Mouse (Mus musculus) kidney, embryonic 15.5 days (tissue): ENCODE data around the gene Lamp5. TPM values are rescaled to one million over a fixed set of nuclear protein-coding genes. Genes with fewer than 3 reads are reported as not detected.

Experiments
- ATAC-seq: fragments of 200-750 bp; cut with Nextera tagmentation; replicated peaks from 2 replicates; pipeline ENCODE4 v1.8.0; 2017; ENCODE audit warnings: moderate TSS enrichment; ENCODE audit not compliant: low FRiP score
- H3K27ac ChIP-seq: fragments of 300-500 bp; sonication (generic); 2 replicates; pipeline ENCODE4 v1.5.1; 2015; ENCODE audit warnings: mild to moderate bottlenecking, inconsistent platforms
- H3K27me3 ChIP-seq: fragments of 300-500 bp; sonication (generic); 2 replicates; pipeline ENCODE4 v1.6.1; 2015; ENCODE audit warnings: inconsistent platforms
- H3K36me3 ChIP-seq: fragments of 300-500 bp; sonication (generic); 2 replicates; pipeline ENCODE4 v1.6.1; 2015; ENCODE audit warnings: inconsistent platforms
- H3K4me1 ChIP-seq: fragments of 300-500 bp; sonication (generic); 2 replicates; pipeline ENCODE4 v1.6.1; 2015; ENCODE audit warnings: inconsistent platforms
- H3K4me2 ChIP-seq: fragments of 300-500 bp; sonication (generic); 2 replicates; pipeline ENCODE4 v1.6.1; 2015; ENCODE audit warnings: moderate library complexity, mild to moderate bottlenecking, inconsistent platforms
- H3K4me3 ChIP-seq: fragments of 300-500 bp; sonication (generic); replicated peaks from 2 replicates; pipeline ENCODE4 v1.5.1; 2015; ENCODE audit warnings: mild to moderate bottlenecking, inconsistent platforms
- H3K9ac ChIP-seq: fragments of 300-500 bp; sonication (generic); 2 replicates; pipeline ENCODE4 v1.6.1; 2015; ENCODE audit warnings: mild to moderate bottlenecking, inconsistent platforms
- H3K9me3 ChIP-seq: fragments of 300-500 bp; sonication (generic); replicated peaks from 2 replicates; pipeline ENCODE4 v1.6.1; 2016; ENCODE audit warnings: inconsistent platforms
- WGBS: fragments of 180-500 bp; shearing (Covaris S2); methylation state at CpG from one replicate; pipeline ENCODE4 v1.1.7; 2015; ENCODE audit warnings: mixed read lengths; 5-methylcytosine and 5-hydroxymethylcytosine counted together
- polyA plus RNA-seq: library from polyadenylated mRNA; unstranded; fragments of >200 nt; fragmentation: Nextera tagmentation; extraction: Ambion mirVana; gene quantifications from 2 replicates; pipeline ENCODE4 v1.2.1, GENCODE M21; 2015

Lamp5 gene
- polyA plus RNA-seq, 1 experiment from 2014 or later = 5.2 TPM

DNA sequence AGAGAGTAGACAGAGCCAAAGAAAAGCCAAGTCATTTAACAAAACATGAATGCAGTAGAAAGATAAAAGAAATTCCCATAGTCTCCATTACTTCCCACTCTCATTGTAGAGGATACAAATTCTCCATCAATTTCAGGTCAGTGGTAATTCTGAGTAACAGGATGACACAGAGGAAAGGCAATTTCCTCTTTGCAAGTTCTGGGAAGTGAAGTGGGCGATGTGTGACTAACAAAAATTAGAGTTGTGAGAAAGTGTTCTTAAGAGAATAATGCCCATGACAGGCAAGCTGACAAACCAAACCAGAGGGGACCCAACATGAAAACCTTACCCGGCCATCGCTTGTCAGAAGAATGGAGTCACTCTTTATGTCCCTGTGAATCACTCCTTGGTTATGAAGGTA is 45.1 kb downstream of the Lamp5 start:
- Histone ChIP-seq H3K27me3 (no peaks in the 10 kb centered on the region), H3K36me3 (no peaks in the 10 kb centered on the region), H3K4me1 (peaks cover 7% of the 10 kb centered on the region), H3K4me2 (no peak overlapping the region), H3K9ac (no peak overlapping the region), H3K9me3 (no peaks in the 10 kb centered on the region), H3K4me3 (no peak overlapping the region), H3K27ac (no peak overlapping the region)
- 81% methylated on average over 3 of the region's 3 CpGs for WGBS
- ATAC-seq = no peak

DNA sequence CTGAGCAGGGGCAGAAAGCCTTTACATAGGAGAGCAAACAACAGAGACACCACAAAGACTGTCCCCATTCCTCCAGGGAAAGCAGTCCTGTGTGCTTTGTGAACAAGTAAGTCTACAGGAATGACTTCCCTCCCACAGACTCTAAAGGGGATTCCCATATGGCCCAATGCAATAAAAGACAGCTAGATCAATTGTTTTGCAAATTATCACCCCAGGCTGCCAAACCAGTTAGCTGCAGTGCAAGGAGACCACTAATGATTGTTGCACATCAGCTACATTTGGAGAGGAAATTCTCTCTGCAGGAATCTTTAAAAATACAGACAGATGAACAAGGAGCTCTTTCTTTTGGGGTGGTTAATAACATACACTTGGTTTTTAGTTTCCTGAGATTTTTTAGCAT is 55.6 kb downstream of the Lamp5 start:
- peaks cover 12% of the 10 kb centered on the region for H3K4me1 ChIP-seq
- H3K27ac ChIP-seq = no peak overlapping the region
- no peak overlapping the region for H3K4me3 ChIP-seq
- no peak overlapping the region for H3K9ac ChIP-seq
- no peaks in the 10 kb centered on the region for H3K27me3 ChIP-seq
- no peaks in the 10 kb centered on the region for H3K9me3 ChIP-seq
- no peaks in the 10 kb centered on the region for H3K36me3 ChIP-seq
- no peak overlapping the region for H3K4me2 ChIP-seq
- no peak for ATAC-seq

DNA sequence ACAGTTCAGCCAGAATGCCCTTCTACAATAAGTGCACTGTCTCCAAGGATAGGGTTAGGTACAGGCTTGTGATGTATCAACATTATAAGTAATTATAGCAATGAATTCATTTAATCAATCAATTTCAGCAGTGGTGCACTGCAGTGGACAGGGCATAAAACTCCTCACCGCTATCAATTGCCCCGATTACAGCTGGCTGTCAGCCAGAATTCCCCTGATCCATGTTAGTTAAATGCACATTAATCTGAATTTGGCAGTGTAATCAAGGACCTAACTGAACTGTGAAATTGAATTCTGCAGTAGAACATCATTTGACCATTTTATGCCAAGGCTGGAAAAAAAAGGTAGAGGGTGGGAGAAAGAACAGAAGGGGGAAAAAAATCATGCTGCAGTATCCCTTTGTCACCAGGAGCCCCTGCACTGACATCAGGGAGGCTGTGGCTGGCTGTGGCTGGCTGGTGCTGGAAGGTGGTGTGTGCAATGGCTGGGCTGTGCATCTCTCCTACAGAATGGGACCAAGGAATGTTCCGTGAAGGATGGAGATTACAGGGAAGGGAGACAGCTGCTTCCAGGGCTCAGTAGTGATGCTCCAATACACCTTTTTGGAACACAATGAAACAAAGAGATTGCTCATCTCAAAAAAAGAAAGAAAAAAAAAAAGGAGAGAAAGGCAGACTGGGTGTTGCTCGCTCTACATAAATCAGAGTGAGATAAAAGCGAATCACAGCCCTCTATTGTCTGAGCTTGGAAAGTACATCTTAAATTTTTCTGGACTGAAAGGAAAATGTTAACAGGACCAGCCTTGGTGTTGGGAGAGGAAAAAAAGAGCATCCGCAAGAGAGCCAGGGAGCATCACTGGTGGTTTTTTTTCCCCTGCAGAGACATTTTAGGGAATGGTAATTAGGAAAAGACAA is 56.3 kb downstream of the Lamp5 start:
- Histone ChIP-seq H3K4me2 (no peak overlapping the region), H3K4me3 (no peak overlapping the region), H3K27me3 (no peaks in the 10 kb centered on the region), H3K4me1 (peaks cover 12% of the 10 kb centered on the region), H3K9me3 (no peaks in the 10 kb centered on the region), H3K27ac (no peak overlapping the region), H3K36me3 (no peaks in the 10 kb centered on the region), H3K9ac (no peak overlapping the region)
- ATAC-seq = peak; percentile 83
- 24% methylated on average over 6 of the region's 6 CpGs for WGBS

DNA sequence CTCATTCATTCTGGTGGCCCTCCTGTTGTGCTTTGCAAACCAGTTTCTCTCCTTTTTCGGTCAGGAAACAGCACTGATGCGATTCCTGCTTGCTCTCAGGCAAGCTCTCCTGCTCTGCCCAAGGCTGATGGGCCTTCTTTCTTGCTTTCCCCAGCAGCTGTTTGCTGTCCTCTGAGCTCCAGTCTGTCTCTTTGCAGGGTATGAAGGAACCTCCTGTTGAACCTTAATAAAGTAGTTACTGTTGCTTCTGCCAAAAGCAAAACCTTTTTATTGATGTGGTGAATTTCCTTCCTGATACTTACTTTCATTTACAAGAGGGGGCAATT is 57.0 kb downstream of the Lamp5 start:
- H3K9me3 ChIP-seq = no peaks in the 10 kb centered on the region
- 18% methylated on average over 2 of the region's 2 CpGs for WGBS
- no peak overlapping the region for H3K9ac ChIP-seq
- no peak for ATAC-seq
- H3K4me1 ChIP-seq = peaks cover 12% of the 10 kb centered on the region
- no peaks in the 10 kb centered on the region for H3K27me3 ChIP-seq
- no peak overlapping the region for H3K4me2 ChIP-seq
- H3K36me3 ChIP-seq = no peaks in the 10 kb centered on the region
- H3K27ac ChIP-seq = no peak overlapping the region
- H3K4me3 ChIP-seq = no peak overlapping the region

DNA sequence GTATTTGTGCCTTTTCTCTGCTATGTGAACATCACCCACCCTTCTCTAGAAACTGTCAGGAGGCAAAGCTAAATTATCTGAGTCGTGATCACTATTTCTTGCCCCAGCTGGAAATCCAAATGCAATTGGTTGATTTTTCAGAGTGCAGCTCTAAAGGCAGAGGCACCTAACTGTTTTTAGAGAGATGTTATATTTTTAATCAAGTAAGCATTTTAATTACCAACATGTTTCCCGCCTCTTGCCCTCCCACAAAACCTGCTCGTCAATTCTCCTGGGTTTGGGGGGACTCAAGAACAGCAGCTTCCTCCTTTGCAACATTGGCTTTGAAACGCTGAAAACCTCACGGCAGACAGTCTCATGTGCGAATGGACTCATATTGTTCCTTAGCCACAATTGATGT is 61.3 kb downstream of the Lamp5 start:
- Histone ChIP-seq H3K9me3 (no peaks in the 10 kb centered on the region), H3K27ac (no peak overlapping the region), H3K27me3 (no peaks in the 10 kb centered on the region), H3K9ac (no peak overlapping the region), H3K36me3 (no peaks in the 10 kb centered on the region), H3K4me1 (peaks cover 8% of the 10 kb centered on the region), H3K4me2 (no peak overlapping the region), H3K4me3 (no peak overlapping the region)
- no peak for ATAC-seq
- WGBS = 81% methylated on average over 6 of the region's 6 CpGs

DNA sequence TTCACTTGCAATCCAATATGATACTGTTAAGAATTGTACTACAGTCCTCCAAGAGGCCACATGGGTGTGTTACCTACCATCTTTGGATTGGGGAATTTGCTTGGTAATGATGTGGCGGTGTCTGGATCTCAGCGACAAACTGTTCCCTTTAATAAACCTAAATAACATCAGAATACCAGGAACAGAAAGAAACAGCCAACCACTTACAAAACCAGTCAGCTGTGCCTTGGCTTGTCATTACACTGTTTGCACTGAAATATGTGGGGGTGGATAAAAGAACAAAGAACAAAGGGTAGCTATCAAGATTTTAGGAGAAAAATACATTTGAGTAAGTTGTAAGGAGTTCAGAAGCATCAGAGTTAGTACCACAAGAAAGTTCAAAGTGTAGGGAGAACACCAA is 66.0 kb downstream of the Lamp5 start:
- no peak for ATAC-seq
- Histone ChIP-seq H3K4me3 (no peak overlapping the region), H3K36me3 (no peaks in the 10 kb centered on the region), H3K4me1 (peaks cover 10% of the 10 kb centered on the region; the same call in 1 of the 2 replicates), H3K9me3 (no peaks in the 10 kb centered on the region), H3K27me3 (no peaks in the 10 kb centered on the region), H3K4me2 (no peak overlapping the region), H3K27ac (no peak overlapping the region), H3K9ac (no peak overlapping the region)
- WGBS = 88% methylated on average over 2 of the region's 2 CpGs
